Mouse (Mus musculus) heart, adult 11 months (tissue): ENCODE data around the gene Scap.
"Not testable (repeated sequence)": the region's sequence is repeated elsewhere in the genome, so short reads cannot be mapped to it uniquely, and the experiment has no call there.

Source experiments
- DNase-seq: peaks from one replicate; pipeline ENCODE4 v3.0.0; 2022

Gene Scap

GRCm38 (mm10) chr9:110333135-110333895 is at the start of gene Scap:
Scap (plus strand) TSS chr9:110333288.
- DNase-seq, result peak; percentile 99

DNA sequence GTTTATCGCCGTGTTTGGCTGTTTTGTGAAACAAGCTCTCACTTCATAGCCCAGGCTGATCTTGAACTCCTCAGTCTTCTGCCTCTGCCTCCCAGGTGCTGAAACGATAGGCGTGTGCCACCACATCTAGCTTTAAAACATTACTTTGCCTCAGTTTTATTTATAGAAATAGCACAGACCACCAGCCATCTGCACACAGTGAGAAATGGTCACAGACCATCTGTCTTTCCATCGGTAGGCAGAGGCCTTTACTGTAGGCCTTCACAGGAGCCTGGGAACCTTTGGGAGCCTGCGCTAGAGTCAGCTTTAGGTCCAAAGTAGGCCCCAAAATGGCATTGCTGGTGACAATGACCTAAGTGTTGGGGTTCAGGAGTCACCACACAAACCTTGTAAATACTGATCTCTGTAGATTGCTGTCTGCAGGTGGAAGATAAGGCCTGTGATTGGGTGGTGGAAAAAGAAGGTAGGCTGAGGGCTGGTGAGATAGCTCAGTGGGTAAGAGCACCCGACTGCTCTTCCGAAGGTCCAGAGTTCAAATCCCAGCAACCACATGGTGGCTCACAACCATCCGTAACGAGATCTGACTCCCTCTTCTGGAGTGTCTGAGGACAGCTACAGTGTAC is 48.9 kb upstream of the Scap start:
- DNase-seq, result peak; percentile 66

GRCm38 (mm10) chr9:110287321-110287924 is 45.7 kb upstream of the Scap start:
- DNase-seq, result peak; percentile 72

DNA sequence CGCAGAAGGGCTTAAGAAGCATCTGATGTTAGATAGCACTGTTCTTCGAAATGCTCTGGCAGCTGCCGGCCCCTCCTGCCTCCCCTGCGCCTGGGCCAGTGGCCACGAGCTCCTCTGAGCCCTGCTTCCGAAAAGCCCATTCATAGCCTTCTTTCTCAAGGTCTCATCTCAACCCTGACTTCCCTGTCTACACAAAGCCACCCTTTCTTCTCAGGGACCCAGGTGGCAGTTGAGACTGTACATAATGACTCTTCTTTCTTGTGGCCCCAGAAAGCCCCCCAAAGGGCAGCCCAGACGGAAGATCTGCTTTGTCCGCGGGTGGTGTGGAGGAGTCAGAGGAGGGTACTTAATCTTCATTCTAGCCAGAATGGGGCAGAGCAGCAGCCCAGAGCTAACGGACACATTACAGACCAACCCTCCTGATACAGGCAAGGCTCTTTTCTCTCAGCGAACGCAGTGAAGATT is 39.8 kb upstream of the Scap start:
- DNase-seq, result peak; percentile 78

- peak; percentile 85 for DNase-seq
Observed at GRCm38 (mm10) chr9:110293873-110294415, 39.1 kb upstream of the Scap start.

DNA sequence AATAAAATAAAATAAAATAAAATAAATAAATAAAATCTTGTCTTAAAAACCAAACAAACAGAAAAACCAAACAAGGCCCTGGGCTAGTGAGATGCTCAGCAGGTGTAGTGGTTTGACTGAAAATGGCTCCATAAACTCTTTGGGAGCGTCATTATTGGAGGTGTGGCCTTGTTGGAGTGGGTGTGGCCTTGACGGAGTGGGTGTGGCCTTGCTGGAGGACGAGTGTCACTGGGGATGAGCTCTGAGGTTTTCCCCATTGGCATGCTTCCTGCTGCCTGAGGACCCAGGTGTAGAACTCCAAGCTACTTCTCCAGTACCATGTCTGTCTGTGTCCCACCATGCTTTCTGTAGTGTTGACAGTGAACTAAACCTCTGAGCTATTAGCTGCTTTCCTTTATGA is 38.3 kb upstream of the Scap start:
- peak; percentile 82 for DNase-seq

DNA sequence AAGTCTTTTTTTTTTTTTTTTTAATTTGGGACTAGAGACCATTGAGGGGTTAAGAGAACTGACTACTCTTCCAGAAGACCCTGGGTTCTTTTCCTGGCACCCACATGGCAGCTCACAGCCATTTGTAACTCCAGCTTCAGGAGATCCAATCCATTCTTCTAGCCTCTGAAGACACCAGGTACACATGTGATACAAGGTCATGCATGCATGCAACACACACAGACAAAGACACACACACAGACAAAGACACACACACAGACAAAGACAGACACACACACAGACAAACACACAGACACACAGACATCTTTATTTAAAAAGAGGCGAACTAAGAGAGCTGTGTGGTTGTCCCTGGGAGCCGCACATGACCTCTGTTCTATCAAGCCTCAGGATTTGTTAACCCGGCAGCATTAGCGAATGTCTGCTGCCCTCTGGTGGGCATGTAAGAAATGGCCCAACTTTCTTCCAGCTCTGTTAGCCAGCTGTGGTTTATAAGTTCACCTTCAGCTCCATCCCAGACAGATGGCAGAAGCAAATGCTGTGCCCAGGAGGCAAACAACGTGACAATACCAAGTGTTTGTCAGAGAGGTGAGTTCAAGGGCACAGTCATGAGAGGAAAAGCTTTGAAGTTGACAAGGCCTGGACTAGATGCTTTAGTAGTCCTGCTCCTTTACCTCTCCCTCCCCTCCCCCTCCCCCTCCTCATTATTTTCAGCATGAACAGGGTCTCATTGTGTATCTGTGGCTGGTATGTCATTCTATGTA is 36.0 kb upstream of the Scap start:
- DNase-seq, result peak; percentile 93

DNA sequence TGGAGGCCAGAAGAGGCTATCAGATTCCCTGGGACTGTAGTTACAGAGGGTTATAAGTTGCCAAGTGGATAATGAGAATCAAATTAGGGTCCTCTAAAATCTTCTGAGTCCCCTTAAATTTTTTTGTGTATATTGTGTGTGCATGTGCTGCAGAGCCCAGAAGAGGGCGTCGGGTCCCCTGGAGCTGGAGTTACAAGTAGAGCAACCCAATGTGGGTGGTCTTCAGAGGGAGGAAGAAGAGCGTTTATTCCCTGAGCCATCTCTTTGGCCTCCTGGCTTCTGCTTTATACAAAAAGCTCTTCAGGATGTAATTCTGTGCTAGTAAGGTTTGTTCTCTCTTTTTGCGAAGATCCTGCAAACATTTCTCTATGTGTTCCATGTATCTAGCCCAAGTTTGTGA is 28.6 kb upstream of the Scap start:
- DNase-seq, result no peak

GRCm38 (mm10) chr9:110304969-110305651 is 28.0 kb upstream of the Scap start, which contains the start of gene Elp6:
Elp6 (plus strand) TSS chr9:110305173.
- DNase-seq, result peak; percentile 99

DNA sequence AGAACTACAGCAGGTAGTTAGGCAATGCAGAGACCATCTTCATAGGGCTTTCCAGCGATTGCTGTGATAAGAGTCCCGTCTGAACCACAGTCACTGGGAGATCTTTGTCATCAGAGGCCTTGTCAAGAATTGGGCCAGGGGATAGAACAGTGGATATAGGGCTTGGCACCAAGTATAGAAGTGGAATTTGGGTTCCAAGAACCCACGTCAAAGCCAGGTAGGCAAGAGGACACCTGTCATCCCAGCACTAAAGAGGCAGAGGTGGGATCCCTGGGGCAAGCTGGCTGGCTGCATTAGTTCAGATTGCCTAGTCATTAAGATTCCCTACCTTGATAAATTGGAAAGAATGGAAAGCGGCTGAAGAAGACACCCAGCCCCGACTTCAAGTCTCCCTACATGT is 26.7 kb upstream of the Scap start:
- DNase-seq, result no peak

DNA sequence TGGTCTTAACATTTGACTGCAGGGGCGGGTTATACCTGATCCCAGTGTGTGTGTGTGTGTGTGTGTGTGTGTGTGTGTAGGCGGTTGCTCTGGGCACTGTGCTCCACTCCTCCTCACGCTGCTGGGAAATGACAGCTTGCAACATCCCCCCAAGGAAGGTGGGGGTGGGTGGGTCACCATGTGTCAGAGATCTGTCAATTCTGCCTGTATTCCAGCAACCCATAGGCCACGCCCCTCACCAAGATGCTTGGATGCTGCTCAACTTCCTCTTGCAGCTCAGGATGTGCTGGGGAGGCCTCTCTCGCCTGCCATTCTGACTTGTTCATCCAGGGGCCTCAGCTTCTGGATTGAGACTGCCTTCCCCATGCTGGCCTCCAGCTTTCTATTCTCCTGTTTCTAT is 18.4 kb upstream of the Scap start:
- peak; percentile 73 for DNase-seq

GRCm38 (mm10) chr9:110315410-110315809 is 17.7 kb upstream of the Scap start:
- DNase-seq, result no peak

GRCm38 (mm10) chr9:110315904-110316303 is 17.2 kb upstream of the Scap start:
- DNase-seq, result peak; percentile 70

DNA sequence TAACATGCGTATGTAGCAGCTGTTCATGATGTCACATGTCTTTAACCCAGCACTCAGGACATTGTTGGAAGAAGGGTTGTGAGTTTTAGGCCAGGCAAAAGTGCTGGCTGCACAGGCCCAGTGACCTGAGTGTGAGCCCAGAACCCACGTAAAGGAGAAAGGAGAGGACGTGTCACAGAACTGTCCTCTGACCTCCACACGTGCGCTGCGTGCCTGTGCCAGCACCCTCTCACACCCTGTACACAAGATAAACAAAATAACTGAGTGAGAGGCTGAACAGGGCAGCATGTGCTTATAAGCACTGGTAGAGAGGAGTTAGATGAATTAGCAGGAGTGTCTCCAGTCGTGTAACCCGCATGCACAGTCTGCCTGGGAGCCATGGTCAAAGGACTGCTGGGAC is 16.6 kb upstream of the Scap start:
- DNase-seq, result peak; percentile 29

- peak; percentile 68 for DNase-seq
Observed at GRCm38 (mm10) chr9:110320769-110321168, 12.3 kb upstream of the Scap start.

DNA sequence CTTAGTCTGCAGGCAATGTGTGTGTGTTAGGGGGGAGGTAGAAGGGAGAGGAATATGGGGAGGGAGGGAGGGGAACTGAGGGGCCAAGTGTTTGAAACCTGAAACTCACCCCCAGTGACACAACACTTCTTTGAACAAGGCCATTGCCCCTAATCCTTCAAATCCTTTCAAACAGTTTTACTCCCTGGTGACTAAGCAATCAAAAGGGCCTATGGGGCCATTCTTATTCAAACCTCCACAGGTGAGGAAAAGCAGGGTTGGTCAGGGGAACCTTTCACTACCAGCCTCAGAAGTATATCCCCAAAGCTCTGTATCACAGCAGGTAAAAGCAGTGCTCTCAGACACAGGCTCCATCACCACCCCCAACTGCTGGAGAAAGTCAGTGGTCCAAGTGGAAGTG is 10.1 kb upstream of the Scap start:
- DNase-seq, result peak; percentile 15

GRCm38 (mm10) chr9:110324181-110324580 is 8.9 kb upstream of the Scap start:
- peak; percentile 74 for DNase-seq

DNA sequence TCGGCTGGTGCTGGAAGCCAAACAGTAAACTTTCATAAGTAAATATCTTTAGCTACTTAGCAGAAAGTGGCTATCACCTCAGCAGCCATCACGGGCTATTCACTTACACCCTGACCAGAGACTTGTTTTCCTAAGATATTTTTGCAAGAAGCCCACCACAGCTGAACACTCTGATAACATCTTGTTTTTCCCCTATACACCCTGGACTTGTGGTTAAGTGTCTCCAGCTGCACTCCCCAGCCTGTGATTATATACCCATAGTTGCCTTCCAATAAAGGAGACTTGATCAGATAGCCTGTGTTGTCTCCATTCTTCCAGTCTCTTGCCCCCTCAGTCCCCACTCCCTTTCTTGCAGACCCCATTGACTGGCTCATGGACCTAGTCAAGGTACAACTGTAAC is 4.9 kb upstream of the Scap start:
- DNase-seq, result no peak

GRCm38 (mm10) chr9:110328946-110329630 is 4.0 kb upstream of the Scap start:
- peak; percentile 64 for DNase-seq

GRCm38 (mm10) chr9:110329655-110330054 is 3.4 kb upstream of the Scap start:
- peak; percentile 82 for DNase-seq

DNA sequence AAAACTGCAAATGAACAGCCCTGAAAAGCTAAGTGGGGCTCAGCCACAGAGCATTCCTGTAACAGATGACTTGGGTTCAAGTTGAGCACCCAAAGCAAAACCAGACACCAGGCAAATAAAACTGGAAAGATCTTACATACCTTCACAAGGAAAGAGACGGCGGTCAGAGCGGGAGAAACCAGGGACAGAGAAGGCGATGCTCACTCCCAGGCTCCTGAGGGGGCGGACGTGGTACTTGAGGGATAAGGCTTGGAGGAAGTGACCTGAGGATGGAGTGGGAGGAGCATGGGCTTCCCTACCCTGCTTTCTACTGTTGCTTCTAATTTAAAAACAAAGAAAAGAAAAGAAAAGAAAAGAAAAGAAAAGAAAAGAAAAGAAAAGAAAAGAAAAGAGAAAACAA is 2.7 kb upstream of the Scap start:
- DNase-seq, result peak; percentile 53

DNA sequence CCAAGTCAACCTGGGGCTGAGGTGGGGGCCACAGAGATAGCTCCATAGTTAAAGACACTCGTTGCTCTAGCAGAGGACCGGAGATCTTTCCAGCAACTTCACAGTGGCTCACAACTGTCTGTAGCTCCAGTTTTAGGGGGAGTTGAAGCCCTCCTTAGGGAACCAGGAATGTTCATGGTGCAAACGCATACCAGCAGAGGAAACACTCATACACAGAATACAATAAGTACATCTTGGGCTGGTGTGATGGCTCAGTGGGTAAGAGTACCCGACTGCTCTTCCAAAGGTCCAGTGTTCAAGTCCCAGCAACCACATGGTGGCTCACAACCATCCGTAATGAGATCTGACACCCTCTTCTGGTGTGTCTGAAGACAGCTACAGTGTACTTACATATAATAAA is 2.2 kb upstream of the Scap start:
- not testable (repeated sequence) for DNase-seq
